Comparison of ENCODE assay signal across 9 mouse cellular contexts in the genomic region with DNA sequence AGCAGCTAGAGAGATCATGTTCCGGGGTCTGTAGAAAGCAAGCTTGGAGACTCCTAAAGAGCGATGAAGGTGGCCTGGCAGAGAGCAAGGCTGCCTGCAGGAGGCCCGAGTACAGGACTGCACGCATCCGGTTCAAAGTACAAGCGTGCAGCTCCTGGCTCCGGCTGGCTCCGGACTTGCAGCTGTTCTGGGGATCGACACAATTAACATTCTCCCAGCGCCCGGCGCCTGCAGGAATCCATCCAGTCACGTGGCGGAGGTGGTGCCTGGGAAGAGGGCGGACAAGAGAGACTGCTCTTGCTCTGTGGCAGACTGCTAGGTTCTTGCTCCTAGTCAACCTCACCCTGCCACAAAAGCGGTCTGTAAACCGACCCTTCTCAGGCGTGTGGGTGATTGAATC.
DNase-seq lines count a peak whose midpoint lies in the region; ATAC-seq and TF ChIP-seq lines count a peak whose summit lies in the region.
"Had no signal": no experiment of that assay in that cellular context is flagged by ENCODE, and none has a peak within 500 bp of the region (broad histone marks: within the 10 kb centered on the region; RNA-seq: fewer than 3 reads in every experiment).

No protein-coding gene starts in this region.

- ATAC-seq in hindbrain, embryonic 16.5 days = peak; percentile 91
- ATAC-seq in lung, postnatal 0 days = peak; percentile 75
- no peak for ATAC-seq in monocyte, adult 5-6 weeks (replicated peaks; ENCODE audit: insufficient number of reproducible peaks, low FRiP score, low TSS enrichment, poor library complexity, severe bottlenecking)
- ATAC-seq: Patski had no signal

- peak; percentile 97 for DNase-seq in R1 (ENCODE audit: low read depth, low spot score)
- peak; percentile 58 to 71 for DNase-seq in cerebellum, postnatal 4 days (ENCODE audit: low spot score in 2 of 2)
- DNase-seq in gastrocnemius, adult 2 months = peak; percentile 82
- DNase-seq in layer of hippocampus, postnatal 36 days = peak; percentile 78 to 81
- DNase-seq in lung, postnatal 0 days (ENCODE audit: low spot score) = peak; percentile 88
- peak; percentile 91 for DNase-seq in right cerebral cortex, adult 18-20 months

- H3K4me1 ChIP-seq in hindbrain, embryonic 16.5 days (ENCODE audit: control insufficient read depth, insufficient read depth, low read depth, low read length) = peaks cover 11% of the 10 kb centered on the region
- H3K4me1 ChIP-seq in lung, postnatal 0 days (ENCODE audit: insufficient read depth, low read depth, low read length) = peaks cover 18% of the 10 kb centered on the region; the same call in 1 of the 2 replicates

- peak; percentile 30; the same call in 1 of the 2 replicates for TF ChIP-seq CTCF in gastrocnemius, adult 2 months (IDR thresholded peaks at IDR 0.05)
- peak; percentile 41 for TF ChIP-seq CTCF in lung, postnatal 0 days (IDR thresholded peaks at IDR 0.05)

- TF ChIP-seq EP300 in lung, postnatal 0 days (IDR thresholded peaks at IDR 0.05) = no peak

- peak overlapping the region; percentile 56 for H3K4me2 ChIP-seq in hindbrain, embryonic 16.5 days (ENCODE audit: low read length)
- peak overlapping the region; percentile 47 for H3K4me2 ChIP-seq in lung, postnatal 0 days (replicated peaks; ENCODE audit: low read depth, low read length)

- intact Hi-C loops in gastrocnemius, adult 2 months (cut with DNase I) = no loop called here

- H3K27me3 ChIP-seq in hindbrain, embryonic 16.5 days (replicated peaks; ENCODE audit: control insufficient read depth, insufficient read depth, low read length) = no peaks in the 10 kb centered on the region
- no peaks in the 10 kb centered on the region; the same call in 1 of the 2 replicates for H3K27me3 ChIP-seq in lung, postnatal 0 days (replicated peaks; ENCODE audit: insufficient read depth, low read length)
- H3K27me3 ChIP-seq: Patski had no signal

- H3K9me3 ChIP-seq in hindbrain, embryonic 16.5 days (ENCODE audit: control insufficient read depth, low read length) = no peaks in the 10 kb centered on the region
- no peaks in the 10 kb centered on the region for H3K9me3 ChIP-seq in lung, postnatal 0 days (ENCODE audit: low read length)

- WGBS in hindbrain, embryonic 16.5 days = under 1% methylated on average over 18 of the region's 18 CpGs
- 4% methylated on average over 18 of the region's 18 CpGs for WGBS in lung, postnatal 0 days

- H3K4me3 ChIP-seq in gastrocnemius, adult 2 months = peak overlapping the region; percentile 50
- H3K4me3 ChIP-seq in hindbrain, embryonic 16.5 days (ENCODE audit: low read length) = peak overlapping the region; percentile 23; the same call in 1 of the 2 replicates
- no peak overlapping the region for H3K4me3 ChIP-seq in lung, postnatal 0 days (ENCODE audit: low read depth, low read length)

- H3K27ac ChIP-seq in gastrocnemius, adult 2 months = peak overlapping the region; percentile 48
- H3K27ac ChIP-seq in hindbrain, embryonic 16.5 days (ENCODE audit: low read depth, low read length) = peak overlapping the region; percentile 76
- no peak overlapping the region for H3K27ac ChIP-seq in lung, postnatal 0 days (ENCODE audit: low read length)

- no peaks in the 10 kb centered on the region for H3K36me3 ChIP-seq in hindbrain, embryonic 16.5 days (ENCODE audit: control insufficient read depth, insufficient read depth, low read length)
- H3K36me3 ChIP-seq in lung, postnatal 0 days (ENCODE audit: insufficient read depth, low read length) = no peaks in the 10 kb centered on the region

- H3K9ac ChIP-seq in hindbrain, embryonic 16.5 days (ENCODE audit: low read depth, low read length) = peak overlapping the region; percentile 60
- H3K9ac ChIP-seq in lung, postnatal 0 days (replicated peaks; ENCODE audit: low read depth) = no peak overlapping the region
